Mouse (Mus musculus) liver (tissue): ENCODE results near the gene Arpp21.

Source experiments
- DNase-seq: peaks from one replicate; pipeline ENCODE4 v3.0.0-alpha.2; 2020; ENCODE audit warnings: mixed read lengths

Arpp21 gene

DNA sequence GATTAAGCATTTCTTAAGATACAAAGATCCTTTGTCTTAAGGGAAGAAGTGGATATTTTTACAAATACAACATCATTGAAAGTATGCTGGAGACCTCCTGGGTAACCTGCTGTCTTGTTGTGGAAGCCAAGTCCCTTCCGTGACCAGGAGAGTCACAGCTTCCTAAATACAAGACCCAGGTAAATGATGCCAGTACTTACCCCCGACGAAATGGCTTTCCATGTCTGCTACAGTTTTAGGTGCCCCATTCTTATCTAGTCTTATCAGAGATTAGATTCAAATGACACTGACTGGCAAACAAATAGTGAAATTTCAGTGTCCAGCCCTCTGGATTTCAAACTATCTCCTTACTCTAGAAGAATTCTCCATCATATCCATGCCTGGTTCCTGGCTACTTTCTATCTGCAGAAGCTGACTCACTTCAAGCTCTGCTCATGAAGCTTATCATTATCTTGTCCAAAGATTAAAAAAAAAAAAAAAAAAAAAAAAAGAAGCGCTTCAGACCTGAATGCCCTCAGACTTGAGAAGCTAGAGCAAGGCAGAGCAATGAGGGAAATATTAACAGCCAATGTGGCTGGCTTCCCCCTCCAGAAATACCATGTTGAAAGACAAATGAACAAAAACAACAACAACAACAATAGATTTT lies 4.9 kb downstream of the Arpp21 start:
- no peak for DNase-seq

DNA sequence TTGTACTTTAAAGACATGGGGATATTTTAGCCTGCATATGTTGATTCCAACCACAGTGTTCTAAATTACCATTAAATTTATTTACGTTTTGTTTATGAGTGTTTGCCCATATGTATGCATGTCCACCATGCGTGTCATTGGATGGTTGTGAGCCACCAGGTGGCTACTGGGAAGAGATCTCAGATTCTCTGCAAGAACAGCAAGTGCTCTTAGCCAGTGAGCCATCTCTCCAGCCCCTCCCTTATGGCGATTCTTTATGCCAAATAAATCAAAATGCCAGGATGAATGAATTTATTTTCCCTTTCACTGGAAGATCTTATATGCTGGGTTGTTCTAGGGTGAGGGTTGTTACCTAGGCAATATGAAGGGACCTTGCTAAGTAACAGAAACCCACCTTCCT lies 7.3 kb downstream of the Arpp21 start:
- DNase-seq: no peak

DNA sequence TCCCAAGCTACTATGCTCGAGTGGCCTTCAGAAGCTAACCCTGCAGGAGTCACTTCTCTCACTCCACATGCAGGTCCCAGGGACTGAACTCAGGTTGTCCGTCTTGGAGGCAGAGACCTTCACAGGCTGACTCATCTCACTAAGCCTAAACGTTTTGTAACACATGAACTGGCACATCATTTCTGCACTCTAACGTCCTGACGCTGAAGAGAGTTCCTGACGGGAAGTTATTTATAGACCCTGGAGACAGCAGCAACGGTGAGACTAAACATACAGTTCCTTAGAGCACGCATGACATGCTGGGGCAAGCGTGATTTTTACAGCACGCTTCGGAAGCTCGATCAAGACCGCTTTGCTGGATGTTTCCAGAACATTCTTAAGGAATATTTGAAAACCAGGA lies 8.6 kb downstream of the Arpp21 start:
- no peak for DNase-seq

DNA sequence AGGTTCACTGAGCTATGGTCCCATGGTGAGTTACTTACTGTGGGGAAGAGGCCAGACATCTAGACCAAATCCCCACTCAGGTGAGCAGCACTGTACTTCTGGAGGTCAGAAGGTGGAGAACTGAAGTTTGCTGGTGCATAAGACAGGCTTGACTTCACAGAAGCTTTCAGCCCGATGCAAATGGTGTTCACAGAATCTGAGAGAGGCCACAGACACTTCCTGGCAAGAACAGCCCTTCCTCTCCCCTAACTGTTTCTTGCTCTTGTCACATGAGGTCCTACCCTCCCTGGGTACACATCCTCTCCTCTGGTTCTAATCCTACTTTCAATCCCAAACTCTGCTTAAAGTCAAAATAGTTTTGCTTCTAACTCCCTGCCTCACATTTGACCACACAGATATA lies 9.2 kb downstream of the Arpp21 start:
- no peak for DNase-seq

DNA sequence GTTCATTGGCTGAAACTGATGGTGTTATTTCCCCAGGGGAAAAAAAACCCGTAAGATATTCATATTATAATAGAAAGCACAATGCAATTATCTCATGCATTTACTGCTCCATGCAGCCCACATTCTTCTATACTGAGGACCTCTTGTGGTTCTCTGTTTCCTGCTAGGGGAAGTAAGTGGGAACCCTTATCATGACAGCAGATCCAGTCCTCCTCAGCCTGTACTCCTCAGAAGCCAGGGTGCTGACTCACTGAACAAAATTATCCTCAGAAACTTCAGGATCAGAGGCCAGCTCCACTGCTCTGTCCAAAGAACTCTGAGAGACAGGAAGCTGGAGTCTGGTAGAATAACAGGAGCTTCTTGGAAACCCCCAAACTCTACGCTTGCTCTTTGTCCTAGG lies 10.7 kb downstream of the Arpp21 start:
- DNase-seq: no peak

DNA sequence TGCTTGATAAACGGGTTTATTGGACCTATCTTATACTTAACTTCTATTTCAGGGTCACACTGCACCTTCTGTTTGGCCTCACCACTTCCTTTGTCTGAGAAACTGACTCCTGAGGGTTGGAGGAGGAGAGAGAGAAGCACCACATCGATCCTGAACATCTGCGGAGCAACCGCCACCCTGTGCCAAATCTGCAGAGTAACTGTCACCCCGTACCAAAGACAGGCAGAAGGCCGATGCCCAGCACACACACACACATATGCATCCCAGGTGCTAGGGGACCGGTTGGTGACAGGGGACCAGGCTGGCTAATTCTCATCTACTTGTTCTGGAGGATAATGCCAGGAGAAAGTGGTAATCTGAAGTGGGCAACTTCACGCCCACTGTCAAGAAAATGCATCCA lies 16.4 kb downstream of the Arpp21 start:
- no peak for DNase-seq

DNA sequence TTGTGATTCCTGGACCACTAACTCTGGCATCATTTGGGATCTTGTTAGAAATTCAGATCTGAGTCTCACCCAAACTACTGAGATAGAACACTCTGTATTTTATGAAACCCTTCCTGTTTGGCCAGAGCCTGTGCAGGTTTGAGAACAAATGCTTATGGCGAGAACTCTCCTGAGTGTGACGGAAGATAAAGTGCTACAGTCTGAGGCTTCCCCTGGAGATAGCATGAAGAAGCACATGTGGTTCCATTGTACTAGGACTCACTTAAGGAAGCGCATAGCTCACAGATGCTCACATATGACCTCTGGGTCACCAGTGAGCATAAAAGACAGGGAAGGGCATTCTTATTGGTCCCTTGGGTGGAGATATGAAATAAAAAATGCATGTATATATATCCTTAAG lies 17.5 kb downstream of the Arpp21 start:
- no peak for DNase-seq

DNA sequence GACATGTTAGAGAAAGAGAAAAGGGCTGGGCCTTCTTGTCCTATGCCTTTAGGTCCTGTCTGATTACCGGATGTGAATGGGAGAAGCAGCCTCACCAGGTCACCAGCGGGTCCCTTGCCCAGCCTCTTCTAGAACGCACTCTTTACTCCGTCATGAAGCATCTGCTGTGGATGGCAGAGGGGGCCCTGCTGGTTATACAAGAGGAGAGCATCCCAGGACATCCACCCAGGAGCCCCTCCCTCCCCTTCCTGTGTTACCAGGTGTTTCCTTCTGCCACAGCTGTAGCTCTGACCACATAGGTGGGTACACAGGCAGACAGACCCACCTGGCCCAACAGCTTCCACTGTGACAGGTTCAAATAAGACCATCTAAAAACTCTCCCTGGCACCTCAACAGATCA lies 18.6 kb downstream of the Arpp21 start:
- DNase-seq: no peak

DNA sequence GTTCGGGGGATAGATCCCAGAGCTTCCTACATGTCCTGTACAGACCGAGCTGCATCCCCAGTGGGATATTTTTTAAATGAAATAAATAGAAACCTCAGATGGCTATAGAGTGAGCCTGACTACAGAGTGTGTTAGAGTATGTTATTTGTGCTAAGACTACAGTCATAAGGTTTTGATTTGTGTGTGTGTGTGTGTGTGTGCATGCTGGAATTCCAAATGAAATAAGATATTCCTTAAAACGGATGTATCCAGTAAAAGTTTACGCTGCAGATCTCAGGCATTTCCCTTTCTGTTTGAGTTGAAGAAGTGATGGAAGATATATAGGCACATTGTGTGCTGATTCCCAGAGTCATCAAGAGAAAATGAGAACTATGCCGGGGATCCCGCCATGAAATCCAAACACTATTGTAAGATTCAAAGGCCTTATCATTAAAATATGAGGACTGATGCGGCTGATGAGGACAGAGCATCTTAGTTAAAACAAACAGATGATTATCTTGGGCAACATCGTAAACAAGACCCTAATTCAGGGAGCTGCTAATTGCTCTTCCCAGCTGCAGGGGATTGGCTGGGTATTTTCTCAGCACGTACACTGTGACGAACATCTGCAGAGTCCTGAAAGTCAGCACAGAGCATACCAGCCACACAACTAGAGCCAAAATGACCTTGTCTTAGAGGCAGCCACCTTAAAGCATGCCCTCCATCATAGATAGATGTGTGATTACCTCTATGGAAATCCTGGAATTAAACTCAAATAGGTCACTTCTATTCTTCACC lies 20.5 kb downstream of the Arpp21 start:
- no peak for DNase-seq

DNA sequence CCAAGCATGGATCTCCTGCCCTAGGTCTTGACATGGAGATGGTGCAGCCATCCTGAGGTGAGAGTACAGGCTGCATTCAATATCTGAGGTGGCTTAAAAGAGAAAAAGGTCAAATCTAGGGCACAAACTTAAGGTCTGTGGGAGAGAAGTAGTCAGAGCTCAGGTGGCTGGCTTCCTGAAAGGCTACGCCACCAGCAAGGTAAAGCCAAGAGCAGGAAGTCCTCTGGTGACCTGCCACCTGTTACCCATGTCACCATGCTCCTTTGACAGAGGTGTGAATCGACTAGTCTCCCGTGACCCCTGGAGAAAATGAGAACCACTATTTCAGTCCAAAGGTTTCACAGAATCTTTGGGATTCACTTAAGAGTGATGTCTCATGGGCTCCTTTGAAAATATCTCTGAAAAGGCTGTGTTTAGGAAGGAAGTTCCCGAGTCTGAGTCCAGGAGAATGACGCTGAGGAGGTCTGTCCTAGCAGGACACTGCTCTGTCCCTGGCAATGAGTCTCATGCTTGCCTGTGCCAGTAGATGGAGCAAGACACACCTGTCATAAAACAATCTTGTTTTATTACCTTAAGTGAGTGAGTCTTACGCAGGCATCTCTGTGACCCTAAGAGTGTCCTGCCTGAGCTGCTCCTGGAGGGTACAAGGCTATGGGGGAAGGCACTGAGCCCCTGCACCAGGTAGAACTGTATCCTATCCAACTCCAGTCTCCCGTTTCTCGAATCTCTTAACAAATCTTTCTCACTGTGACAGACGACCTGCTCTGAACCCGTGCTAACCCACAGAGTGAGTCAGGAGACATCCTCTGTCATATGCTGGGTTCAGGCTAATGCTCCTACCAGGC lies 22.1 kb downstream of the Arpp21 start:
- DNase-seq: no peak

DNA sequence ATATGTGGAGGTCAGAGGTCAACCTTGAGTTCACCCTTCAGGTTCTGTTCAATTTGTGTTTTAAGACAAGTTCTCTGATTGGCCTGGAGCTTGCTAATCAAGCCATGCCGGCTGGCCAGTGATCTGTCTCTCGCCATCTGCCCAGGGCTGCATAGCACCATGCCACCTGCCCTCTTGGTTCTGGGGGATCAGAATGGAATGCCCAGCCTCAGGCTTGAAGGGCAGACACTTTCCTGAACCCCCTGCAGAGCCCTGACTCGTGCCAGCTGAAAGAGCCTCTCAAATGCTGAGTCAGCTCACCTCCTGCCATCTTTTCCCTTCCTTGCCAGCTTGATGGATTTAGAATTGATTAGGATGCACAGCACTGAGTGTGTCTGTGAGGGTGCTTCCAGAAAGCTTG lies 25.9 kb downstream of the Arpp21 start:
- DNase-seq: no peak

DNA sequence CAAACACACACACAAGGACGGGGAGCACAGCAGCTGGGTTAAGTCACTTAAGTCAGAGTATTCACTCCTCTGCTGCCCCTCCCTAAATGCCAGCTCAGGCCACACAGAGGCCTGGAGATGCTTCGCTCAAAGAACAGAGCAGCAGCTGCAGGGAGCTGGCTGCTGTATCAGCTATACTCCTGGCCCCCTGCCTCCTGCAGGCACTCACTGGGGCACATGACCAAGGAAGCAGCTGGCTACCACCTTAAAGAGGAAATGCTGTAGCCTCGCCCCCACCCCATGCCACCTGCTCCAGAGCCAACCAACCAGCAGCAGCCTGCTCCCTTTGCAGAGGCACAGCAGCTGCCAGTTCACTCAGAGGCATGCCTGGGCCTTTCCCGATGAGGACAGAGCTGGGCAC lies 28.0 kb downstream of the Arpp21 start:
- DNase-seq: peak; percentile 37

DNA sequence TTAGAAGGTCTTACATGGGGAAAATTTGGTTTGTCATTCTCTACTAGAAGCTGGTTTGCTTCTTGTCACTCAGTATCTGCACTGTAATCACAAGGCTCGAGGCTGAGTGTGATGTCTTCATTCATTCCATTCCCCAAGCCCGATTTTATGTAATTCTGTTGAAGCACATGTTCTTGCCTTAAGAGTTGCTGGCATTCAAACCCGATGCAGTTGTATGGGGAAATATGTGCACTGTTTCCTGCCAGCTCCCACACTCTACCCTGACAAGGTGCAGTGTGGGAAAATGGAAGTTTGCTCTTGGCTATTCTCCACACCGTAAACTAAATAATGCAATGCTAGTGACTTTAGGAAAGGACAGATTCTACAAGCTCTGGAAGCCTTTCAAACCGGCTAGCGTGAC lies 37.4 kb downstream of the Arpp21 start:
- DNase-seq: no peak

DNA sequence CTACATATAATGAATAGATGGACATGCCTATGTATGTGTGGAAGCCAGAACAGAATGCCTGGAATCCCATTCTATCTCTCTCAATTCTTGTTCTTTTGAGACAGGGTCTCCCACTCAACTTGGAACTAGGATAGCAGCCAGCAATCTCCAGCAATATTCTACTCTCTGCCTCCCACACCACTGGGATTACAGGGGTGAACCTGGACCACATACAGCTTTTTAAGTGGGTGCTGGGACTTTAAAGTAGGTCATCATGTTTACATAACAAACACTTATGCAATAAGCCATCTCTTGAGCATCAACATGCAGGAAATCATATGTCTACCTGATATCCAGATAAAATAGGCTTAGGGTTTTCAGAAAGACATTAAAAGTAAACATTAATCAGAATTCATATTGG lies 41.7 kb downstream of the Arpp21 start:
- no peak for DNase-seq

DNA sequence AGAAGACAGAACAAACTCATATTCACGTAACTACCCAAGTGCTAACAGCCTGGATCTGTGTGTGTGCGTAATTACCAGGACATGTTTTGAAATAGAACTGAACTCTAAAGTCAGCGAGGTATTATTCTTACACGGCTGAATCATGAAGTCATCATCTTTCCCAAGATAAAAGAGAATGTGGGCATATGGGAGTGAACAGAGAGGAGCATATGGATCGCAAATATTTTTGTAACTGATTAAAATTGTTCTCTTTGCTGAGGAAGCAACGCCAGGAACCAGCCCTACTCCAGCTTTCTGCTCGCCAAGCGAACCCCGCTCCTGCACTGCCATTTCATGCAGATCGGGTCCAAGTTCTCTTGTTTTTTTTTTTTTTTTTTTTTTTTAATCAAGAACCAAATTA lies 46.3 kb downstream of the Arpp21 start:
- DNase-seq: no peak

DNA sequence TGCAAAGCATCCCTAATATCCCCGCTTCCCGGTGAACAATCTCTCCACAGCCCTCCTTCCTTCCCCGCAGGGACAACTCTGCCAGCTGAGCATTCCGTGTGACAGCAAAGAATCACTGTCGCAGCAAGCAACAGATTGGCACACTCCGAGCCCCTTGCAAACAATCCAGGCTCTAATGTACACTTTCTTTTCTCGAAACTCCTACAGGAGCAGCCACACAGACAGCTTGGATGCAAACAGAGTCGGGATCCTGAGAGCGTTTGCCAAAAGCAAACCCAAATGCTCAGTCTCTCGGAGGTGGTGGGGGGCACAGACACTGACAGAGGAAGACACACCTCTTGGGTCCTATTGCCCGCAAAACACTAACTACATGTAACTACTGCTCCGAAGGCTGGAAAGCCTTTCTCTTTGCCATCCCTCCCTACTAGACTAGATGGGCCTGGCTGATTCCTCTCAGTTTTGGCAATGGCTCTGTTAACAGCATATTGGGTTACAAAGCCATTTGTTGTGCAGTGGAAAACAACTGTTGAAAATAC lies 47.3 kb downstream of the Arpp21 start:
- no peak for DNase-seq

DNA sequence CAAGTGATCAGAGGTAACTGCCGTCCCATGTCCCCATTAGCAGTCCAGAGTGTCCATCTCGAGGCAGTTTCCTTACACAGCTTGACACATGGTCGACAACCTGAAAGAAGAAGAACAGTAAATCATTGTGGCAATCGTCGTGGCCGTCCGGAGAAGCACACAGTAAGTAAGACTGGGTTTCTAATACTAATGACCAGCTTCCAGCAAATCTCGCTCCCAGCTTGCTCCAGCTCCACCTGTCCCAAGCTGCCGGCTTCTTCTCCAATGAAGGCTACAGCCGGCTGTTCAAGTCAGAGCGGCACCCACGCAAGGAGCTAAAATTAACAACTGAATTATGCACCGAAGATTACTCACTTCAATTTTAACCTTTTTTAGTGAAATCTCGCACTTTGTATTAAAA lies 48.1 kb downstream of the Arpp21 start:
- no peak for DNase-seq

DNA sequence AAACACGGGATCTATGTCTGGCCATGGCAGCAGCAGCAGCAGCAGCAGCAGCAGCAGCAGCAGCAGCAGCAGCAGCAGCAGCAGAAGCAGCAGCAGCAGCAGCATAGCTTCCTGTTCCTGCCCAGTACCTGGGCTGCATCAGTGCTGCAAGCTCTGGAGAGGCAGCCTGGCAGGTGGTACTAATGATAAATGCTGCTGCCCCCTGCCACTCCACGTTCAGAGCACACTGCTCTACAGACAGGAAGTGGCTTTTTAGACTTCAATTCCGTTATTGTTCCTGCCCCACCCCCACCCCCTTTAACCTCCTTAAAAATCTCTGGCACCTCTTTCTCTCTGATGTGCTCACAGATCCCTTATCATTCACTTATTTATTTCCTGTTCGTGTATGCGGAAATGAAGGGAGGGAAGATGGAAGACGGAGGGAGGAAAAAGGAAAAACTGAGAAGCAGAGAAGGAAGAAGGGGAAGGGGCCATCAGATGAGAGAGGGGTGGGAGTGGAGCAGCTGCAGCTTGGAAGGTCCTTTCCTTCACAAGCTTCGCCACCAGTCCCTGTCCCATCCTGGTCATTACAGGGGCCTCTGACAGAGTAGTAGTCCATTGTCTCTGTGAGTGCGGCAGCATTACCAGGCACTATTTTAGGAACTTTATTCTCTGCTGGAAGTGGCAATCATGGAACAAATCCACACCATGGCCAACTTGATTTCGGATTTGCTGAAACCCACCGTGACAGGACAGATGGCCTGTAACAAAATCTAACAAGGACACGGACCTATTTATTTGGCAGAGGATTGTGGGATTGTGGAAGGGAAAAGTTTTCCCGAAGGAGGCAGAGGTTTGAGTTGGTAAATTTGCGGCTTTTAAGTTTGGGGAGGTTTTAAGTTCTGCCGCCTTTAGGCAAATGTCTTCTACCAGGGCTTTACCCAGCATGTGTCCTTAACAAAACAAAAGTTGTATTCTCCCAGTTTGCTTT lies 49.1 kb downstream of the Arpp21 start:
- peak; percentile 15 for DNase-seq

DNA sequence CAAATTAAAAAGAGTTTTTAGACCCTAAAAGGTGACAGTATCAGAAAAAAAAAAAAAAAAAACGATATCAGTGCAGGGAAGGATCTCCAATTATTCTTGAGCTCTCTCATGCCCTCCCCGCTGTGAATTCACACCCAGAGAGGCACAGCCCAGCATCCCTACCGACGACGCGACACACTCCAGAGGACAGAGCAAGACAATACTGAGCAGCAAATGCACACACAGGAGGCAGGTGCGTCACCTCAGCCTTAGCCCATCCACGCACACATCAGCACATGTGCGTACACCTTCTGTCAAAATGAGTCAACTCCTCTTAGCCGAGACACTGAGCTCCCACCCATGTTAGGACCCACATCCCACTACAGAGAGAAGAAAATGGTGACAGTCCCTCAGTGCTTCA lies 50.0 kb downstream of the Arpp21 start:
- no peak for DNase-seq

DNA sequence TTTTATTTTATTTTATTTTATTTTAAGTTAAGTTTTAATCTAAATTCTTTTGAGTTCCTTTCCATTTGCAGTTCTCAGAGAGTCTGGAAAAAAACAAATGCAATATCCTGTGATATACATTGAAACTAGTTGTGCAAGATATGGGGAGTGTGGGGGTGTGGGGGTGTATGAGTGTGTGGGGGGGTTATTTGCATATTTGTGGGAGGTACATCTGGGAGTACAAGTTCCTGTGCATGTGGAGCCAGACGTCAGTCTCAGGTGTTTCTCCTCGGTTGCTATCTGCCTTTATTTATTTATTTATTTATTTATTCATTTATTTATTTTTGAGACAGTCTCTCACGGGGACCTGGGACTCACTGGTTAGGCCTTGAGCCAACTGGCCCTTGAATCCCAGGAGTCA lies 53.0 kb downstream of the Arpp21 start:
- DNase-seq: no peak

DNA sequence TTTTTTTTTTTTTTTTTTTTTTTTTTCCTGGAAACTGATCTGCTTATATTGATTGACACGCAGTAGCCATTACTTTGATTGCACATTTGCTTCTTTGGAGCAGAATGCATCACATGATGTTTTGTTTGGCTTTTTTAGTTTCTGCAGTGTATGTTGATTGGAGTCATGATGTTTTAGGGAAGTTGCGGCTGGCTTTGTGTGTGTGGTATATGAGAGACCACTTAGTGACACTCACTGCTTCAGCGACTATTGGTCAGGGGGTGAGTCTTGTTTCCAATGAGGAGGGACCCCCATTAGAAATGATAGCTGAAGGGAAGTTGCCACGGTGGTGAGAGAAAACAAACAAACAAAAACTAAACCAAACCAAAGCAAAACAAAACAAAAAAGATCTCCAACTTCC lies 55.7 kb downstream of the Arpp21 start:
- DNase-seq: no peak

DNA sequence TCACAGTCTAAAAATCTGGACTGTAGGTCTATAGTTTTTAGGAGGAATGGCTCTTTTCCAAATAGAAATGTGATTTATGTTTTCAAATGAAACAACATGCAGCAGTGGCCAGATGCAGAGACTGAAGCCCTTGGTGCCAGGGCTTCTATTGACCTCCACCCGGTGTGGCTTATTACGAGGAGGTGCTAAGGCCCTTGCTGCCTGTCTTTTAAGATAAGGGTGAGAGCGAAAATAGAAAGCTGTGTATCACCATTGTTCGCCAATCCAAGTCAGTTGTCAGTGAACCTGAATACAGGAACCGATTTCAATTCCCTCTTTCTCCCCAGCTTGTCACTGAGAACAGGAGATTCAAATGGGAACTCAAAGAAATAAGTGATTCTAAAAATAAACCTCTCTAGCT lies 57.3 kb downstream of the Arpp21 start:
- DNase-seq: peak; percentile 37
